Mouse (Mus musculus) megakaryocyte, embryonic 14.5 days (primary cell): ENCODE measurements around the gene Ranbp3.

ENCODE experiments used
- FLI1 ChIP-seq: IDR thresholded peaks from 2 replicates; pipeline ENCODE4 v1.6.1; 2012; ENCODE audit warnings: low read length, inconsistent platforms, mixed read lengths
- GATA1 ChIP-seq: IDR thresholded peaks from 3 replicates; pipeline ENCODE4 v1.6.1; 2012; ENCODE audit warnings: mixed read lengths, low read length, inconsistent platforms, borderline replicate concordance

GRCm38 (mm10) chr17:56683546-56684140, 10.5 kb downstream of the Ranbp3 start:
- no peak for TF ChIP-seq FLI1
- no peak for TF ChIP-seq GATA1
